Mouse (Mus musculus) stomach, embryonic 14.5 days (tissue): Measurements from ENCODE around the gene Ppp1r13b. TPM values are rescaled to one million over a fixed set of nuclear protein-coding genes. Genes with fewer than 3 reads are reported as not detected.
"Not testable (repeated sequence)": the region's sequence is repeated elsewhere in the genome, so short reads cannot be mapped to it uniquely, and the experiment has no call there.

Source experiments
- ATAC-seq: fragments of 200-750 bp; cut with Nextera tagmentation; 2 replicates; pipeline ENCODE4 v1.8.0; 2017; ENCODE audit warnings: low read depth, moderate TSS enrichment; ENCODE audit not compliant: insufficient number of reproducible peaks, insufficient read depth, low FRiP score
- H3K27ac ChIP-seq: fragments of 300-500 bp; sonication (generic); 2 replicates; pipeline ENCODE4 v1.5.1; 2014; ENCODE audit warnings: mild to moderate bottlenecking, low read length, moderate library complexity, mixed read lengths
- H3K27me3 ChIP-seq: fragments of 300-500 bp; sonication (generic); 2 replicates; pipeline ENCODE4 v1.6.1; 2014; ENCODE audit warnings: low read length, control low read depth, mixed read lengths; ENCODE audit not compliant: control insufficient read depth, insufficient read depth
- H3K36me3 ChIP-seq: fragments of 300-500 bp; sonication (generic); 2 replicates; pipeline ENCODE4 v1.6.1; 2014; ENCODE audit warnings: mild to moderate bottlenecking, control low read depth, low read length, moderate library complexity, mixed read lengths; ENCODE audit not compliant: control insufficient read depth, insufficient read depth
- H3K4me1 ChIP-seq: fragments of 300-500 bp; sonication (generic); 2 replicates; pipeline ENCODE4 v1.6.1; 2014; ENCODE audit warnings: low read length, control low read depth, mixed read lengths; ENCODE audit not compliant: control insufficient read depth, insufficient read depth
- H3K4me2 ChIP-seq: fragments of 300-500 bp; sonication (generic); replicated peaks from 2 replicates; pipeline ENCODE4 v1.6.1; 2014; ENCODE audit warnings: low read depth, low read length, control low read depth
- H3K4me3 ChIP-seq: fragments of 300-500 bp; sonication (generic); 2 replicates; pipeline ENCODE4 v1.5.1; 2014; ENCODE audit warnings: low read depth, low read length, control low read depth
- H3K9ac ChIP-seq: fragments of 300-500 bp; sonication (generic); replicated peaks from 2 replicates; pipeline ENCODE4 v1.6.1; 2014; ENCODE audit warnings: low read depth, mild to moderate bottlenecking, control low read depth, low read length, moderate library complexity, mixed read lengths
- H3K9me3 ChIP-seq: fragments of 300-500 bp; sonication (generic); 2 replicates; pipeline ENCODE4 v1.6.1; 2016; ENCODE audit warnings: low read depth, low read length, control low read depth; ENCODE audit not compliant: control insufficient read depth
- WGBS: fragments of 180-500 bp; shearing (Covaris S2); extraction: QIAGEN DNeasy Blood & Tissue Kit; methylation state at CpG from one replicate; pipeline ENCODE4 v1.1.7; 2014; 5-methylcytosine and 5-hydroxymethylcytosine counted together
- polyA plus RNA-seq: library from polyadenylated mRNA; unstranded; fragments of >200 nt; fragmentation: Nextera tagmentation; extraction: Ambion mirVana; gene quantifications from 2 replicates; pipeline ENCODE4 v1.2.1, GENCODE M21; 2014

The Ppp1r13b gene
- polyA plus RNA-seq: 20.9 and 23.9 TPM in 2 replicates

GRCm38 (mm10) chr12:111907970-111908681, at the start of gene Ppp1r13b:
Gene Ppp1r13b, minus strand, starts transcription at chr12:111908110.
- H3K9me3 ChIP-seq: no peaks in the 10 kb centered on the region
- peaks cover 13% of the 10 kb centered on the region; the same call in 1 of the 2 replicates for H3K4me1 ChIP-seq
- peak within 1 kb of the TSS; percentile 74 for H3K27ac ChIP-seq
- no peaks in the 10 kb centered on the region for H3K27me3 ChIP-seq
- ATAC-seq: peak; percentile 97
- peak within 1 kb of the TSS; percentile 87 for H3K4me2 ChIP-seq
- peak within 1 kb of the TSS; percentile 76 for H3K9ac ChIP-seq
- WGBS: under 1% methylated on average over 72 of the region's 80 CpGs
- H3K36me3 ChIP-seq: no peaks in the 10 kb centered on the region
- H3K4me3 ChIP-seq: peak within 1 kb of the TSS; percentile 53

- no peak overlapping the region for H3K4me2 ChIP-seq
- H3K36me3 ChIP-seq: peaks cover 16% of the 10 kb centered on the region
- 75% methylated on average over 5 of the region's 5 CpGs for WGBS
- no peak overlapping the region for H3K9ac ChIP-seq
- H3K27ac ChIP-seq: no peak overlapping the region
- H3K4me3 ChIP-seq: no peak overlapping the region
- no peaks in the 10 kb centered on the region for H3K27me3 ChIP-seq
- H3K9me3 ChIP-seq: no peaks in the 10 kb centered on the region
- no peak for ATAC-seq
- peaks cover 8% of the 10 kb centered on the region for H3K4me1 ChIP-seq
Measured at GRCm38 (mm10) chr12:111956173-111956572, 48.3 kb upstream of the Ppp1r13b start.

- no peaks in the 10 kb centered on the region for H3K9me3 ChIP-seq
- no peak overlapping the region for H3K4me3 ChIP-seq
- no peak overlapping the region for H3K9ac ChIP-seq
- no peak overlapping the region for H3K4me2 ChIP-seq
- 34% methylated on average over 5 of the region's 5 CpGs for WGBS
- H3K4me1 ChIP-seq: peaks cover 8% of the 10 kb centered on the region
- peak; percentile 10; the same call in 1 of the 2 replicates for ATAC-seq
- H3K27ac ChIP-seq: no peak overlapping the region; the same call in 1 of the 2 replicates
- no peaks in the 10 kb centered on the region for H3K27me3 ChIP-seq
- no peaks in the 10 kb centered on the region for H3K36me3 ChIP-seq
Measured at GRCm38 (mm10) chr12:111951701-111952100, 43.8 kb upstream of the Ppp1r13b start.

GRCm38 (mm10) chr12:111950486-111950885, 42.6 kb upstream of the Ppp1r13b start:
- H3K9ac ChIP-seq: no peak overlapping the region
- peaks cover 9% of the 10 kb centered on the region for H3K4me1 ChIP-seq
- no peaks in the 10 kb centered on the region for H3K36me3 ChIP-seq
- H3K4me3 ChIP-seq: no peak overlapping the region
- 43% methylated on average over 5 of the region's 5 CpGs for WGBS
- H3K27me3 ChIP-seq: no peaks in the 10 kb centered on the region
- no peak overlapping the region for H3K4me2 ChIP-seq
- ATAC-seq: no peak
- H3K27ac ChIP-seq: no peak overlapping the region
- no peaks in the 10 kb centered on the region for H3K9me3 ChIP-seq

DNA sequence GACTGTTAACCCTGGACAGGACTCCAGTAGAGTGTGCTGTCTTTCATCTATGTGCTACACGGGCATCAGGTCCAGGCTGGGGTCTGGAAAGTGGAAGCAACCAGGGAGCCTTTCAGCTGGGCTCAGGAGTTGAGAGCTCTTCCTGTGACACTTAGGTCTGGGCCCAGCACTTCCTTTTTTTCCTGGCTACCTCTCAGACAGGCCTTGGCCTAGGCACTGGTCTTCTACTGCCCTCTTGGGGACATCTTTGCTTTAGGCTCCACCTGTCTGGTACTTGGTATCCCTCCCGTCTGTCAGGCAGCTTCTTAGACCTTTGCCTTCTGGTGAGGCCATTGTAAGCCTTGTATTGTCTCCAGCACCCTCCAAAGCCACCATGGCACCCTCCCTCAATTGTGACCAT, 38.8 kb upstream of the Ppp1r13b start:
- Histone ChIP-seq H3K4me1 (peaks cover 21% of the 10 kb centered on the region; the same call in 1 of the 2 replicates), H3K36me3 (no peaks in the 10 kb centered on the region), H3K27me3 (no peaks in the 10 kb centered on the region), H3K9me3 (no peaks in the 10 kb centered on the region), H3K4me2 (no peak overlapping the region), H3K4me3 (no peak overlapping the region), H3K27ac (no peak overlapping the region), H3K9ac (no peak overlapping the region)
- peak; percentile 40; the same call in 1 of the 2 replicates for ATAC-seq
- WGBS: 38% methylated on average over 2 of the region's 2 CpGs

DNA sequence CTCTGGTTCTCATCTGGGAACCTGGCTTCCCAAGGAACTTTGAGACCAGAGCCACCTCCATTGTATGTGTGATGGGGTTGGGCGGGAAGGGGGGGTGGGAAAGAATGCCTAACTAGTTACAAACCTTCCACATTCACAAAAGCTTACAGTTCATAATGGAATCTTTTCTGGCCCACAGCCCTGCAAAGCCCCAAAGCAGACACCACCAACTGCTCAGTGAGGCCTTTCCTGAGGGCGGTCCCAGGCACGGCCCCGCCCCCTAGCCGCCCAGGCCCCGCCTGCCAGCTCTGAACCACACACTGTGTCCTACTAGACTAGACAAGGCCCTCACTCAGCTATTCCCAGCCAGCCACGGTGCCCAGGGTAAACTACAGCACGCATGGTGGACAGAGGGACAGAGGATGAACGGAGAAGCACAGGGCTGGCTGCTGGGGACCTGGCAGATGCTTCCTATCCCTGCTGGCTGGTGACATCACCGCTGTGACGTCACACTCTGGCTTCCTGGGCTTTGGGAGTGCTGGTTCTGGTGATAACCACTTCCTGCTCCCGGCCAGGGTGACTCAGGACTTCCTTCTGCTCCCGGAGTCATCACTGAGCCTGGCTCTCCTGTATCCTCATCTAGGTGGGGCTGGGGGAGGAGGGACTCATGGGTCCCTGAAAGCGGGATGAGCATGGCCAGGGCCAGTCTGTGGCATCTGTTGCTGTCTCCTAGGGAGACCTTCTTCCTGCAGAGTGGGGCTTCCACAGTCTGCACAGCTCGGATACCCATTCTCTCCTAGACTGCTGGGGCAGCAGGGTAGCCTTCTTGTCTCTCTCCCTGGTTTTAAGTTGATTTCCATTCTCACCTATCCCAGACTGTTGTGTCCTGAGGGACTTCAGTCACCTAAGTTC, 38.1 kb upstream of the Ppp1r13b start:
- not testable (repeated sequence) for H3K4me3 ChIP-seq, H3K9ac ChIP-seq, H3K4me2 ChIP-seq, H3K27me3 ChIP-seq, H3K36me3 ChIP-seq, H3K9me3 ChIP-seq
- peak; percentile 61; the same call in 1 of the 2 replicates for ATAC-seq
- peak overlapping the region; percentile 70 for H3K27ac ChIP-seq
- peaks cover 18% of the 10 kb centered on the region; the same call in 1 of the 2 replicates for H3K4me1 ChIP-seq
- 53% methylated on average over 11 of the region's 15 CpGs for WGBS

- no peak overlapping the region; the same call in 1 of the 2 replicates for H3K9ac ChIP-seq
- H3K4me3 ChIP-seq: no peak overlapping the region
- H3K36me3 ChIP-seq: no peaks in the 10 kb centered on the region
- WGBS: 30% methylated on average over 8 of the region's 8 CpGs
- H3K9me3 ChIP-seq: no peaks in the 10 kb centered on the region
- no peak overlapping the region for H3K4me2 ChIP-seq
- H3K27ac ChIP-seq: peak overlapping the region; percentile 78
- peaks cover 18% of the 10 kb centered on the region; the same call in 1 of the 2 replicates for H3K4me1 ChIP-seq
- ATAC-seq: no peak
- no peaks in the 10 kb centered on the region for H3K27me3 ChIP-seq
Measured at GRCm38 (mm10) chr12:111945115-111945514, 37.2 kb upstream of the Ppp1r13b start.
